Mouse (Mus musculus) heart, embryonic 15.5 days (tissue): ENCODE measurements around the gene Ush2a. TPM values are rescaled to one million over a fixed set of nuclear protein-coding genes. Genes with fewer than 3 reads are reported as not detected.

Experiments
- ATAC-seq: fragments of 200-750 bp; cut with Nextera tagmentation; replicated peaks from 2 replicates; pipeline ENCODE4 v1.8.0; 2017; ENCODE audit warnings: low read depth, moderate TSS enrichment; ENCODE audit not compliant: insufficient number of reproducible peaks, insufficient read depth, low FRiP score
- H3K27ac ChIP-seq: fragments of 300-500 bp; sonication (generic); 2 replicates; pipeline ENCODE4 v1.5.1; 2015; ENCODE audit warnings: mild to moderate bottlenecking, inconsistent platforms
- H3K27me3 ChIP-seq: fragments of 300-500 bp; sonication (generic); 2 replicates; pipeline ENCODE4 v1.6.1; 2015; ENCODE audit warnings: inconsistent platforms
- H3K36me3 ChIP-seq: fragments of 300-500 bp; sonication (generic); 2 replicates; pipeline ENCODE4 v1.6.1; 2015; ENCODE audit warnings: mild to moderate bottlenecking, inconsistent platforms
- H3K4me1 ChIP-seq: fragments of 300-500 bp; sonication (generic); replicated peaks from 2 replicates; pipeline ENCODE4 v1.6.1; 2015; ENCODE audit warnings: inconsistent platforms
- H3K4me2 ChIP-seq: fragments of 300-500 bp; sonication (generic); 2 replicates; pipeline ENCODE4 v1.6.1; 2015; ENCODE audit warnings: inconsistent platforms, mild to moderate bottlenecking, moderate library complexity
- H3K4me3 ChIP-seq: fragments of 300-500 bp; sonication (generic); 2 replicates; pipeline ENCODE4 v1.5.1; 2015; ENCODE audit warnings: mild to moderate bottlenecking, inconsistent platforms
- H3K9ac ChIP-seq: fragments of 300-500 bp; sonication (generic); 2 replicates; pipeline ENCODE4 v1.6.1; 2015; ENCODE audit warnings: mild to moderate bottlenecking, inconsistent platforms
- H3K9me3 ChIP-seq: fragments of 300-500 bp; sonication (generic); replicated peaks from 2 replicates; pipeline ENCODE4 v1.6.1; 2016; ENCODE audit warnings: inconsistent platforms
- WGBS: fragments of 180-500 bp; shearing (Covaris S2); methylation state at CpG from one replicate; pipeline ENCODE4 v1.1.7; 2015; ENCODE audit warnings: mixed read lengths; 5-methylcytosine and 5-hydroxymethylcytosine counted together
- polyA plus RNA-seq: library from polyadenylated mRNA; unstranded; fragments of >200 nt; fragmentation: Nextera tagmentation; extraction: Ambion mirVana; gene quantifications from 2 replicates; pipeline ENCODE4 v1.2.1, GENCODE M21; 2015

The Ush2a gene
- polyA plus RNA-seq, 1 experiment from 2014 or later, result 0.05 TPM

DNA sequence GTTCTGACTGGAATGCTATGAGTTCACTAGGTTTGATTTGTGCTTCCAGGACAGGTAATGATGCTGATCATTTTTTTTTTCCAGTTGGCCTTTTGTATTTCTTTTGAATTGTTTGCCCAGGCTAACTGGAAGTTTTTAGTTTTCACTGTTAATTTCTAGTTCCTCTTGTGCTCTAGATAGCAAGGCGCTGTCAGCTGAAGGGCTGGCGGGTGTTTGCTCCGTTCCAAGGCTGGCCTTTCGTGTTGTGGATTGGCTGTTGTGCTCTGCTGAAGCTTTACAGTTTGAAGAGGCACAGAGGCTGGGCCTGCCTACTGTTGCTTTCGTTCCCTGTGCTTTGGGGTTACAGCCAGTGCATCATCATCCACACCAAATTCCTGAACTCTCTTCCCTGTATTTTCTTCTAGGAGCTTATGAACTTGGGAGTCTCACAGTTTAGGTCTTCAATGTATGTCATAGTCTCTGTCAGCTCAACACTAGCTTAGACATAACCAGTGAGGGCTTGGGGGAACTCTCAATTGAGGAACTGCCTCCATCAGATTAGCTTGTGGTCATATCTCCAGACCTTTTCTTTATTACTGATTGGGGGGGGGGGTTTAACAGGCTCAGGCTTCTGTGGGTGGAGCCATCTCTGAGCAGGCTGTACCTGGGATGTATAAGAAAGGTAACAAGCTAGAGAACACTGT is 575.9 kb downstream of the Ush2a start:
- Histone ChIP-seq H3K27me3 (no peaks in the 10 kb centered on the region), H3K4me1 (0 out of 2 replicates have a peak, but pooled peaks cover 3% of the 10 kb centered on the region), H3K9me3 (no peaks in the 10 kb centered on the region), H3K4me2 (no peak overlapping the region), H3K36me3 (no peaks in the 10 kb centered on the region), H3K9ac (no peak overlapping the region), H3K4me3 (no peak overlapping the region), H3K27ac (no peak overlapping the region)
- ATAC-seq, result no peak
- WGBS, result 79% methylated on average over 5 of the region's 5 CpGs

DNA sequence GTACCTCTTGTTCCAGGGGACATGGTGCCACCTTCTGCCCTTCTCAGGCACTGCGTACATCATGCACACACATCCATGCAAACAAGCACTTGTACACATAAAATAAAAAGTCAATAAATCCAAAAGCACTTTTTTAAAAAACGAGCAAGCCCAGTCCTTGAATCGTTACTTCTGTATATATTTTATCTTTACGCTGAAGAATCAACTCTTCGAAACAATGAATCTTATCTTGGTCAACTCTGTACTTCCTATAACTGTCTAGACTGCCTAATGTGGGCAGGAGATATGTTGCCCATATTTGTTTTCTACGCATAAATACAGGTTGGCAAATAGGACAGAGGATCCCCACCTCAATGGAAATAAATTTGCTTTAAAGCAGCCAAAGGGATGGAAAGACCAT is 585.4 kb downstream of the Ush2a start:
- no peaks in the 10 kb centered on the region for H3K9me3 ChIP-seq
- no peak overlapping the region for H3K4me3 ChIP-seq
- no peaks in the 10 kb centered on the region for H3K27me3 ChIP-seq
- H3K27ac ChIP-seq, result no peak overlapping the region
- H3K4me2 ChIP-seq, result no peak overlapping the region
- 85% methylated on average over 6 of the region's 6 CpGs for WGBS
- H3K4me1 ChIP-seq, result no peaks in the 10 kb centered on the region
- no peak overlapping the region for H3K9ac ChIP-seq
- no peaks in the 10 kb centered on the region for H3K36me3 ChIP-seq
- ATAC-seq, result no peak

DNA sequence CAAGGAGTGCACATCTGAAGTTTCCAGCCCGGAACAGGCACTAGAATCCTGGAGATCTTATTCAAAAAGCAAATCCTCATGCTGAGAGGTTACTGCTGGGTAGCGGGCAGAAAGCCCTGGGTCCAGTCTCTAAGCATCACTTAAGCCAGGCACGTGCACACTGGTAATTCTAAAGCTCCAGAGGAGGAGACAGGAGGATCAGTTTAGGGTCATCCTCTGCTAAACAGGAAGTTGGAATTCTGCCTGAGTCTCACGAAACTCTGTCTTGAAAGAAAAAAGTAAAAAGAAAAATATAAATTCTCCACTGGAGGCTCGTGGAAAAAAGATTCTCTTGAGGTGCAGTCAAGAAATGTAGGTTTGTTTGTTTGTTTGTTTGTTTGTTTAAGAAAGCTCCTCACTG is 591.0 kb downstream of the Ush2a start:
- no peaks in the 10 kb centered on the region for H3K36me3 ChIP-seq
- ATAC-seq, result no peak
- H3K9me3 ChIP-seq, result no peaks in the 10 kb centered on the region
- no peak overlapping the region for H3K27ac ChIP-seq
- H3K9ac ChIP-seq, result no peak overlapping the region
- H3K27me3 ChIP-seq, result no peaks in the 10 kb centered on the region
- 67% methylated on average over 5 of the region's 5 CpGs for WGBS
- H3K4me2 ChIP-seq, result no peak overlapping the region
- no peaks in the 10 kb centered on the region for H3K4me1 ChIP-seq
- no peak overlapping the region for H3K4me3 ChIP-seq

DNA sequence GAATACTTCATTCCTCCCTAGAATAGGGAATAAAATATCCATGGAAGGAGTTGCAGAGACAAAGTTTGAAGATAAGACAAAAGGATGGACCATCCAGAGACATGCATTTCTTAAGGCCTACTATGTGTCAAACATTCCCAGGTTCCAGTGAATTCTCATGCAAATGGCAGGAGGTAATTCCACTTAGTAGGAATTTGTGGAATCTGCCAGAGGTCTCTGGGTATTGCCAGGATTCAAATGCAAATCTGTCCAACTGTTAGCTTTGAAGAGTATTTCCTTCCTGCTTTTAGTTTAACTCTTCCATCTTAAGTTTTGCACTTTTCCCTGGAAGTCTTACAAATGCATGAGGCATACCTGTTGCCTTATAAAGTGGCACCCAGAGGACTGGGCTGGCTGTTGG is 592.4 kb downstream of the Ush2a start:
- Histone ChIP-seq H3K27me3 (no peaks in the 10 kb centered on the region), H3K4me2 (no peak overlapping the region), H3K9me3 (no peaks in the 10 kb centered on the region), H3K4me3 (no peak overlapping the region), H3K9ac (no peak overlapping the region), H3K27ac (no peak overlapping the region), H3K36me3 (no peaks in the 10 kb centered on the region), H3K4me1 (no peaks in the 10 kb centered on the region)
- ATAC-seq, result no peak

DNA sequence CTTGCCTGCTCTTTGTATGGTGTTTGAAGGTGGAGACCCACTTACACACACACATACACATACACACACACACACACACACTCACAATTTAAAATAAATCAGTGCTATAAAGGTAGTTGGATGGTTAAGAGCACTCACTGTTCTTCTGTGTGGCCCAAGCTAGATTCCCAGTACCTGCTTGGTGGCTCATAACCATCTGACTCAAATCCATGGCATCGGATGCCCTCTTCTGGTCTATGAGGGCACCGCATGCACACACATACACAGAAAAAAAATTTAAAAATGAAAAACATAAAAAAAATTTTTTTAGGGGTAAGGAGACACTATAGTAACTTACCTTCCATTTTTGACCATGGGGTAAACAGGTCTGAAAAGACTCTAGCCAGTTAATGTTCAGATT is 593.2 kb downstream of the Ush2a start:
- Histone ChIP-seq H3K36me3 (no peaks in the 10 kb centered on the region), H3K4me3 (no peak overlapping the region), H3K9ac (no peak overlapping the region), H3K27me3 (no peaks in the 10 kb centered on the region), H3K27ac (no peak overlapping the region), H3K9me3 (no peaks in the 10 kb centered on the region), H3K4me2 (no peak overlapping the region), H3K4me1 (no peaks in the 10 kb centered on the region)
- ATAC-seq, result no peak
- WGBS, result 92% methylated on average over 2 of the region's 2 CpGs

DNA sequence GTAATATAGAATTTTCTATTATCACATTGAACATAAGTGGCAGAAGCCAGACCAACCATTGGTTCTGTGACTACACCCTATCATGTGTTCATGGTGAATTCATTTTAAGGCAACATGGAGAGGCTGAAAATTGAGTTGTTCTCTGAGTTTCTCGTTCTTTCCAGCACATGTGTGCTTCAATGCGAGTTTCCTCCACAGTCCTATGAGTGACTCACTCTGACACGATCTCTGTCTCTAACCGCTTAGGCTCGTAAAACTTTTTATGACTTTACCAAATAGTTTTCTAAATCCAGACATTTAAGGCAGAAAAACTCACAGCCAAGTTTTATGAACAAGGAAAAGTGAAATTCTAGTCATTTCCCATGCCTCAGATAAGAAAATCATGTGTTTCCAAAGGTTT is 597.9 kb downstream of the Ush2a start:
- Histone ChIP-seq H3K36me3 (no peaks in the 10 kb centered on the region), H3K9ac (no peak overlapping the region), H3K4me3 (no peak overlapping the region), H3K27ac (no peak overlapping the region), H3K4me2 (no peak overlapping the region), H3K27me3 (no peaks in the 10 kb centered on the region), H3K9me3 (no peaks in the 10 kb centered on the region), H3K4me1 (no peaks in the 10 kb centered on the region)
- 88% methylated on average over 5 of the region's 5 CpGs for whole genome bisulfite sequencing
- no peak for ATAC-seq

DNA sequence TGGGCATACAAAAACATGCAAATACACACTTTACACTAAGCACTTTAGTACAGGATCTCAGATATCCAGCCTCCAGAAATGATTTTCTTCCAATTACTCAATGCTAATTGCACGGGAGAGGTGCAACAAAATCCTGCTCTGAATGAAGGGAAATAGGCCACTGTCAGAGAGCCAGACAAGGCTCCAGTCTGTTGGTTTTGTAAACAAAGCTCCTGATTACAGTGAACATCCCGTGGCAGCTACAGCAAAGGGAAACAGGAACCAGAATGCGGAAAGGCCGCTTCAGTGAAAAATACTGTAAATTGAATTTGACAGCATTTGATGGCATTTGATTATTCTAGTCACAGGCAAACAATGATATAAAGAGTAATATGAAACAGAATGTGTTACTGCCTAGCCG is 604.1 kb downstream of the Ush2a start:
- no peaks in the 10 kb centered on the region for H3K4me1 ChIP-seq

DNA sequence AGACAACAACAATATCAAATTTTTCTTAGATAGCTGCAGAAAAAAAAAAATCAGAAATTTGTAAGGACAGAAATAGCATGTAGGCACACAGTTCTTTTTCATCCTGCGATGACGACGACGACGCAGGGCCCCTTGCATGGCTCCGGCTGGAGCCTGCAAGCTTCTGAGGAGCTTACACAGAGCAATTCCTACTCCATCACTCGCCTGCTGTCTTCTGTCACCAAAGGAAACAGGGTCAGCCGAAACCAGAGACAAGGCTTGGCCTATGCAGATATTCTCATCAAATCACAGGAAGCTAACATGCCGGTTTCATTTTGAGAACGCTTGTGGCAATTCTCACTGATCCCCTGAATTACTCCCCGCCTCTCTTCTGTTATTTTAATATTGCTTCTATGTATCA is 604.7 kb downstream of the Ush2a start:
- no peak for ATAC-seq
- H3K4me2 ChIP-seq, result peak overlapping the region; percentile 31
- no peak overlapping the region for H3K4me3 ChIP-seq
- H3K9ac ChIP-seq, result no peak overlapping the region
- H3K27me3 ChIP-seq, result no peaks in the 10 kb centered on the region
- no peak overlapping the region for H3K27ac ChIP-seq
- H3K36me3 ChIP-seq, result no peaks in the 10 kb centered on the region
- H3K9me3 ChIP-seq, result no peaks in the 10 kb centered on the region
- 43% methylated on average over 11 of the region's 11 CpGs for WGBS
- H3K4me1 ChIP-seq, result no peaks in the 10 kb centered on the region

More for the DNA sequence above, 604.1 kb downstream of the Ush2a start:
- Histone ChIP-seq H3K9me3 (no peaks in the 10 kb centered on the region), H3K36me3 (no peaks in the 10 kb centered on the region), H3K4me3 (no peak overlapping the region), H3K9ac (no peak overlapping the region), H3K27me3 (no peaks in the 10 kb centered on the region), H3K27ac (no peak overlapping the region), H3K4me2 (peak overlapping the region; percentile 31)
- no peak for ATAC-seq
- 57% methylated on average over 5 of the region's 5 CpGs for WGBS

DNA sequence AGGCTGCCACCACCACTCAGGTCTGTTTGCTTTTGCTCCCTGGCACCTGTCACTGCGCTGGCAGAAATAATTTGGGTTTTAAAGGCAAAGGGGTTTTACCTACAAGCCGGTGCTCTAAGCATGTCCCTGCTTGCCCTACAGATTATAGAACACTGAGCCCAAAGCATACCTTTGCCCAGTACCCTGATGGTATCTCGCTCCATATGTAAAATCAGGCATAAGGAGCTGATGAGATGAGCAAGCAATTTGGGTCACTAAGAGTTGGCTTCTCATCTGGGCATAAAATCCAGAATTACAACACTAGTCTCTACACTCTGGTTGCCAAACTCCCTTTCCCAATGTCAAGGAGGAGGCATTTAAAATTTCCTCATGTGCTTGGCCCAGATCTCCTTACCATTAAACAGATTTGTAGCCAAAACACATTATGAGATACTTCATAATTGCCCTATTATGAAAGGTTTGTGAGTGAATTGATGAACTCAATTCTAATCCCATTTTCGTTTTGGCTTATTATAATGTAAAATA is 616.8 kb downstream of the Ush2a start:
- H3K27ac ChIP-seq, result no peak overlapping the region
- no peaks in the 10 kb centered on the region for H3K27me3 ChIP-seq
- H3K9ac ChIP-seq, result no peak overlapping the region
- no peak overlapping the region for H3K4me2 ChIP-seq
- no peaks in the 10 kb centered on the region for H3K4me1 ChIP-seq
- H3K36me3 ChIP-seq, result no peaks in the 10 kb centered on the region
- ATAC-seq, result no peak
- 81% methylated on average over 4 of the region's 4 CpGs for WGBS
- H3K4me3 ChIP-seq, result no peak overlapping the region
- no peaks in the 10 kb centered on the region for H3K9me3 ChIP-seq

DNA sequence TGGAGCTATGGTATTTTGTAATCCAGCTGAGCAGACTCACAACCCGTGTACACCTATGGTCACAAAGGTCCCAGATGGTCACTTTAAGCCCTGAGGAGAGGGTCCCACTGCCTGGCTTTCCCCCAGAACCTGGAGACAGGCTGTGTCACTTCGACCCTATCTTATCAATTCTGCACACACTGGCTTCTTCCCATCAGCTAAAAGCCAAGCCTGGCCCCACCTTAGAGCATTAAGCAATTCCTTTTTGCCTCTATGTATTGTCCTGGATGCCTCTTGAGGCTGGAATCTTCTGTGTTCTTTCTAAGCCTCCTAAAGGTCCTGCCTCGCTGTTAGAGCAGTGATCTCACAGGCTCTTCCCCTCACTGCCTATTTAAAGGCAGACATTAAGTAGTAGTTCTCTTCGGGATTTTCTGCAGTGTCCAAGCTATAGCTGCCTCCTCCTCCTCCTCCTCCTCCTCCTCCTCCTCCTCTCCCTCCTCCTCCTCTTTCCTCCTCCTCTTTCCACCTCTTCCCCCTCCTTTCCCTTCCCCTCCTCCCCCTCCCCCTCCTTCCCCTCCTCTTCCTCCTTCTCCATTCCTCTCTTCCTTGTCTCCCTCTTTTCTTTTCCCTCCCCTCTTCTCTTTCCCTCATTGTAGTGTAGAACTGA is 635.2 kb downstream of the Ush2a start:
- Histone ChIP-seq H3K9ac (no peak overlapping the region), H3K4me3 (no peak overlapping the region), H3K27me3 (no peaks in the 10 kb centered on the region), H3K4me1 (no peaks in the 10 kb centered on the region; the same call in 1 of the 2 replicates), H3K27ac (no peak overlapping the region), H3K36me3 (no peaks in the 10 kb centered on the region), H3K9me3 (no peaks in the 10 kb centered on the region), H3K4me2 (no peak overlapping the region)
- no peak for ATAC-seq
- 18% methylated on average over 4 of the region's 4 CpGs for WGBS

DNA sequence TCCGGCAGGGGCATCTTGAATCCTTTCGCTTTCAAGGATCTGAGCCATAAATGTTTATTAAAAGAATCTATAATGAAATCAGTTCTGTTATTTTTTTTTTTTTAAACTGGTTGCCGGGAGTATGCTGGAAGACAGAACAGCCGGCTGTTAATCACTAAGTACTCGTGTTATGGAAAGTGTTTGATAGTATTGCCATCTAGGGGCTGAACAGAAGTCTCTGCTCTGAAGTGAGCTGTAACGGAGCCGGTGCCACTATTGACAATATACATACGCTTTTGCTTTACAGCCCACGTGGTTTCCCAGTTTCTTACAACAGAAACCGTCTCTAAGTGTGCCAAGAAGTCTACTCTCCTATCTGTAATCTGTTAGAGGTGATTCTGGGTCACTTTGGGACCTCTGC is 642.3 kb downstream of the Ush2a start:
- ATAC-seq, result no peak
- Histone ChIP-seq H3K9ac (no peak overlapping the region), H3K4me1 (no peaks in the 10 kb centered on the region), H3K4me2 (no peak overlapping the region), H3K9me3 (no peaks in the 10 kb centered on the region), H3K27me3 (no peaks in the 10 kb centered on the region), H3K36me3 (no peaks in the 10 kb centered on the region), H3K27ac (no peak overlapping the region), H3K4me3 (no peak overlapping the region)
- 30% methylated on average over 10 of the region's 10 CpGs for WGBS

DNA sequence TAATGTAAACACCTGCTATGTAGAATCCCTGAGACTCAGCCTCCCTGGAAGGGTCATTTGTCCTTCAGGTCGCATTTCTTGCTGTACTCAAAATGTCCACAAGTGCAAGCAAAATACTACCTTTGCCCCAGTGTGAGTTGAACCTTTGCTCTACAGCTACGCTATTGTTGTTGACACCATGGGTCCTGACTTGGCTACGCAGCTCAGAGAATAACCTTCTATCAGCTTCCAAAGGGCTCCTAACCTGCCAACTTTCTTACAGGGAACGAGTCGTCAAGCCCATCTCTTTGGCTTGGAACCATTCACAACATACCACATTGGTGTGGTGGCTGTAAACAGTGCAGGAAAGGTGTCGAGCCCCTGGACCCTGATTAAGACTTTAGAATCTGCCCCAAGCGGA is 644.4 kb downstream of the Ush2a start:
- H3K4me1 ChIP-seq, result no peaks in the 10 kb centered on the region
- no peak overlapping the region for H3K9ac ChIP-seq
- no peaks in the 10 kb centered on the region for H3K36me3 ChIP-seq
- H3K9me3 ChIP-seq, result no peaks in the 10 kb centered on the region
- H3K4me2 ChIP-seq, result no peak overlapping the region
- H3K27ac ChIP-seq, result no peak overlapping the region
- no peaks in the 10 kb centered on the region for H3K27me3 ChIP-seq
- 80% methylated on average over 7 of the region's 7 CpGs for WGBS
- no peak for ATAC-seq
- H3K4me3 ChIP-seq, result no peak overlapping the region
